Mouse (Mus musculus) CD4-positive helper T cell, adult 2 months (primary cell): ENCODE measurements around the gene Mthfd2l.

ENCODE experiments used
- DNase-seq: peaks from one replicate; pipeline ENCODE4 v3.0.0-alpha.2; 2012; ENCODE audit warnings: low read depth, missing footprints, low spot score

The Mthfd2l gene

GRCm38 (mm10) chr5:90945453-90945852 lies 14.5 kb downstream of the Mthfd2l start:
- DNase-seq: no peak

GRCm38 (mm10) chr5:90949499-90949898 lies 18.6 kb downstream of the Mthfd2l start:
- DNase-seq: no peak

- DNase-seq: peak; percentile 15
These were observed 20.6 kb downstream of the Mthfd2l start for GRCm38 (mm10) chr5:90951475-90951874.

- peak; percentile 37 for DNase-seq
These were observed 22.0 kb downstream of the Mthfd2l start for GRCm38 (mm10) chr5:90952731-90953481.

- DNase-seq: peak; percentile 31
These were observed 33.4 kb downstream of the Mthfd2l start for GRCm38 (mm10) chr5:90964316-90964715.

GRCm38 (mm10) chr5:90964764-90965163 lies 33.8 kb downstream of the Mthfd2l start:
- no peak for DNase-seq

GRCm38 (mm10) chr5:90965386-90965785 lies 34.5 kb downstream of the Mthfd2l start:
- no peak for DNase-seq

GRCm38 (mm10) chr5:90977244-90977643 lies 46.3 kb downstream of the Mthfd2l start:
- peak; percentile 10 for DNase-seq

GRCm38 (mm10) chr5:90980297-90980696 lies 49.4 kb downstream of the Mthfd2l start:
- no peak for DNase-seq

- no peak for DNase-seq
These were observed 56.7 kb downstream of the Mthfd2l start for GRCm38 (mm10) chr5:90987605-90988004.

- DNase-seq: no peak
These were observed 57.2 kb downstream of the Mthfd2l start for GRCm38 (mm10) chr5:90988149-90988548.

- DNase-seq: no peak
These were observed 57.7 kb downstream of the Mthfd2l start for GRCm38 (mm10) chr5:90988592-90988991.

GRCm38 (mm10) chr5:90999942-91000341 lies 69.0 kb downstream of the Mthfd2l start:
- no peak for DNase-seq

- no peak for DNase-seq
These were observed 84.3 kb downstream of the Mthfd2l start for GRCm38 (mm10) chr5:91015216-91015615.

- DNase-seq: no peak
These were observed 92.2 kb downstream of the Mthfd2l start for GRCm38 (mm10) chr5:91023114-91023513.

GRCm38 (mm10) chr5:91027164-91027563 lies 96.2 kb downstream of the Mthfd2l start, which contains the start of gene Epgn:
Epgn (plus strand) TSS chr5:91027464.
- no peak for DNase-seq

GRCm38 (mm10) chr5:91027840-91028239 lies 96.9 kb downstream of the Mthfd2l start:
- DNase-seq: no peak

GRCm38 (mm10) chr5:91030629-91031028 lies 99.7 kb downstream of the Mthfd2l start:
- DNase-seq: no peak

GRCm38 (mm10) chr5:91035341-91035740 lies 104.4 kb downstream of the Mthfd2l start:
- DNase-seq: no peak

GRCm38 (mm10) chr5:91036628-91037027 lies 105.7 kb downstream of the Mthfd2l start:
- no peak for DNase-seq

GRCm38 (mm10) chr5:91037756-91038155 lies 106.8 kb downstream of the Mthfd2l start:
- no peak for DNase-seq

- peak; percentile 67 for DNase-seq
These were observed 107.6 kb downstream of the Mthfd2l start for GRCm38 (mm10) chr5:91038547-91038946.

GRCm38 (mm10) chr5:91038963-91039362 lies 108.0 kb downstream of the Mthfd2l start:
- no peak for DNase-seq

GRCm38 (mm10) chr5:91047987-91048386 lies 117.1 kb downstream of the Mthfd2l start:
- DNase-seq: no peak
